Mouse (Mus musculus): Measurements from ENCODE around the gene Jkamp. TPM values are rescaled to one million over a fixed set of nuclear protein-coding genes. Genes with fewer than 3 reads are reported as not detected.

The Jkamp gene
- polyA plus RNA-seq, 1 experiment from 2014 or later, result 48.2 TPM

Small RNA genes within 50 kb of the gene (microRNA-seq; reads per million reads assigned to microRNA genes)
- not detected for gene Gm24466 (ENCODE audit: borderline number of aligned reads)

Other genes starting within 250 kb of the Jkamp start
- 0.29 and 0.55 TPM in 2 replicates for gene Gpr135, start 14.5 kb upstream of the Jkamp start, polyA plus RNA-seq (2014; fragmentation: Nextera tagmentation; extraction: Ambion mirVana)
- gene L3hypdh, start 150 bp upstream of the Jkamp start, polyA plus RNA-seq (2014; fragmentation: Nextera tagmentation; extraction: Ambion mirVana), result 10.9 and 14.0 TPM in 2 replicates
- gene Ccdc175, start 99.4 kb downstream of the Jkamp start, polyA plus RNA-seq (2014; fragmentation: Nextera tagmentation; extraction: Ambion mirVana), result not detected in 2 replicates